Mouse (Mus musculus): ENCODE data around the gene Wwox. TPM values are rescaled to one million over a fixed set of nuclear protein-coding genes. Genes with fewer than 3 reads are reported as not detected.

The Wwox gene
- polyA plus RNA-seq, 1 experiment from 2014 or later, result 12.9 TPM

DNA sequence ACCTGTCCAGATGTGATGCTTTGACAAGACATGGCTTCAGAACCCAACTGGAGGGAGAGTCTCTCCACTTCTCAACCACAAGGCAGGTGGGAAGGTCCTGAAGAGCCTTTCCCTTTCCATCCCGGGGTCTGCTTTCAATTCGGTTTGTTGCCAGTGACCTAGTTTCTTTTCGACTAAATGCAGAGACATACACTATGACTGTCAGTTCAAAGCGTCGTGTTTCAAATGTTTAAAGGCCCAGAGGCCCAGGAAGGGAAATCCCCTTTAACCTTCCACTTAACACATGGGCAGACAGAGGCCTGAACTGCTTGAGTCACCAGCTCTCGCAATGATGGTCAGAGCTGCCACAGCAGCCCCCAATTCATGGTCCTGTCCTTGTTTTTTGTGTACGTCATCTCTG, 606.3 kb downstream of the Wwox start:
- Histone ChIP-seq H3K27ac (ENCODE audit: low read length) (no peak overlapping the region), H3K9ac (ENCODE audit: low read length) (no peak overlapping the region), H3K4me3 (replicated peaks; ENCODE audit: low read length) (no peak overlapping the region), H3K27me3 (ENCODE audit: control insufficient read depth, insufficient read depth, low read length) (no peaks in the 10 kb centered on the region), H3K4me2 (ENCODE audit: low read depth, low read length) (no peak overlapping the region), H3K36me3 (ENCODE audit: control insufficient read depth, insufficient read depth, low read length) (no peaks in the 10 kb centered on the region), H3K9me3 (replicated peaks; ENCODE audit: control insufficient read depth, low read length) (no peaks in the 10 kb centered on the region), H3K4me1 (ENCODE audit: control insufficient read depth, insufficient read depth, low read length) (no peaks in the 10 kb centered on the region)
- 51% methylated on average over 7 of the region's 7 CpGs for WGBS
- ATAC-seq (ENCODE audit: insufficient read depth, low FRiP score), result no peak

DNA sequence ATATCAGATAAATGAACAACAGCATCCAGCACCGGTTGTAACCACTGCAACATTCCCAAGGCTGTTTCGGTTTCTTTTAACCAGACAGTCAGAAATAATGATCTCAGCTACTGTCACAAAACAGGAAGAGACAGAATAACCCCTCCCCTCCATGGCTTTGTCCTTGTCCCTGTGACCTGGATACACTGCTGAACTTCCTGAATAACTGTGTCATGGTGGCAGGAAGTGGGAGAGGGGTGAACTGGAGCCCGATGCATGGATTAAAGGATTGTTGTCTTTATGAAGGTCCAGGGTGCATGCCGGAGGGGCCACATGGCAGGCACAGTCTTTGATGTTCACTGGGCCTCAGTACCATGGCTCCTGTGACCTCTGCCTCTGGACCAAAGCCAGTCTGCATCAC, 607.0 kb downstream of the Wwox start:
- Histone ChIP-seq H3K4me3 (replicated peaks; ENCODE audit: low read length) (no peak overlapping the region), H3K9me3 (replicated peaks; ENCODE audit: control insufficient read depth, low read length) (no peaks in the 10 kb centered on the region), H3K4me1 (ENCODE audit: control insufficient read depth, insufficient read depth, low read length) (no peaks in the 10 kb centered on the region), H3K27me3 (ENCODE audit: control insufficient read depth, insufficient read depth, low read length) (no peaks in the 10 kb centered on the region), H3K9ac (ENCODE audit: low read length) (no peak overlapping the region), H3K4me2 (ENCODE audit: low read depth, low read length) (no peak overlapping the region), H3K27ac (ENCODE audit: low read length) (no peak overlapping the region), H3K36me3 (ENCODE audit: control insufficient read depth, insufficient read depth, low read length) (no peaks in the 10 kb centered on the region)
- no peak for ATAC-seq (ENCODE audit: insufficient read depth, low FRiP score)
- WGBS, result 59% methylated on average over 4 of the region's 4 CpGs

DNA sequence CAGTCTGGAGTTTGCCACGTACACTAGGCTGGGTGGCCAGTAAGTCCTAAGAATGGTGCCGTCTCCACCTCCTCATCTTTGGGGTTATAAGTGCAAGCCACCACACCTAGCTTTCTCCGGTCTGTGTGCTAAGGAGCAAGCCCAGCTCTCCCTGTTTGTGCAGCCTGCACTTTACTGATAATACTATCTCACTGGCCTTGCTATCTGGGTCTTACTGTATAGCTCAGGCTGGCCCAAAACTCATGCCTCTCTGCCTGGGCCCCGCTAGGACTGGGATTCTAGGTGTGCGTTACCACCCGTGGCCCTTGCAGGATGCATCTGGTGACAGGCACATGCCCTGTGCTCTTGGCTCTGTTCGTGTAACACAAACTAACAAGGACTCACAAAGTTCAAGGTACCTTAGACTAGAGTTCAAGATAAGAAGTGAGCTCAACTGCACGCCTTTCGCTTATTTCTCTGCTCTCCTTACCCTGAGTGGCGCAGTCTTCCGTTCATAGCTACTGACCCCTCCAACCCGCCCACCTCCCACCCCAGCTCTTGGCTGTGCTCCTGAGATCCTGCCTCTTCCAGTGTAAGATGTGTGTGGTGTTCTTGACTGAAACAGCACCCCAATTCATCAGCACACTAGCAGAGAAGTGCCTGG, 618.9 kb downstream of the Wwox start:
- Histone ChIP-seq H3K9ac (ENCODE audit: low read length) (no peak overlapping the region), H3K4me1 (ENCODE audit: control insufficient read depth, insufficient read depth, low read length) (peaks cover 4% of the 10 kb centered on the region; the same call in 1 of the 2 replicates), H3K9me3 (replicated peaks; ENCODE audit: control insufficient read depth, low read length) (no peaks in the 10 kb centered on the region), H3K27me3 (ENCODE audit: control insufficient read depth, insufficient read depth, low read length) (no peaks in the 10 kb centered on the region), H3K27ac (ENCODE audit: low read length) (no peak overlapping the region), H3K4me2 (ENCODE audit: low read depth, low read length) (no peak overlapping the region), H3K36me3 (ENCODE audit: control insufficient read depth, insufficient read depth, low read length) (no peaks in the 10 kb centered on the region), H3K4me3 (replicated peaks; ENCODE audit: low read length) (no peak overlapping the region)
- ATAC-seq (ENCODE audit: insufficient read depth, low FRiP score), result no peak
- WGBS, result 62% methylated on average over 12 of the region's 12 CpGs

DNA sequence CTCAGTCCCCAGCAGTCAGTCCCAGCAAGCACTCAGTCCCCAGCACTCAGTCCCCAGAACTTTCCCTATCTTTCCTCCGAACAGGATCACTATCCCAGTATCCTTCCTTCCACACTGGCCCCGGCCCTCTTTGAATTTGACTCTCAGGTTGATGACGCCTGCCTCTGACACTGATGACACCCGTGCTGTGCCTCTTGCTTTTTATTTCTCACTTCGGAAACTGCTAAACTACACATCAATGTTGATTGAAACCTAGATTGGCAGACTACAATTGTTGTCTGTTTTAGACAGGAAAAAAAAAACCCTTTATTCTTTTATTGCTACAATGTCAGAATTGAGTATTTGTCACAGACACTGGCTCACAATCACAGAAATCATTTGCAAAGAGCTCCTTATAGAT, 624.2 kb downstream of the Wwox start:
- H3K27ac ChIP-seq (ENCODE audit: low read length), result no peak overlapping the region
- no peaks in the 10 kb centered on the region for H3K27me3 ChIP-seq (ENCODE audit: control insufficient read depth, insufficient read depth, low read length)
- peaks cover under 1% of the 10 kb centered on the region; the same call in 1 of the 2 replicates for H3K4me1 ChIP-seq (ENCODE audit: control insufficient read depth, insufficient read depth, low read length)
- no peak overlapping the region for H3K9ac ChIP-seq (ENCODE audit: low read length)
- H3K4me3 ChIP-seq (replicated peaks; ENCODE audit: low read length), result no peak overlapping the region
- 91% methylated on average over 5 of the region's 5 CpGs for WGBS
- no peak for ATAC-seq (ENCODE audit: insufficient read depth, low FRiP score)
- no peak overlapping the region for H3K4me2 ChIP-seq (ENCODE audit: low read depth, low read length)
- no peaks in the 10 kb centered on the region for H3K36me3 ChIP-seq (ENCODE audit: control insufficient read depth, insufficient read depth, low read length)
- H3K9me3 ChIP-seq (replicated peaks; ENCODE audit: control insufficient read depth, low read length), result no peaks in the 10 kb centered on the region

DNA sequence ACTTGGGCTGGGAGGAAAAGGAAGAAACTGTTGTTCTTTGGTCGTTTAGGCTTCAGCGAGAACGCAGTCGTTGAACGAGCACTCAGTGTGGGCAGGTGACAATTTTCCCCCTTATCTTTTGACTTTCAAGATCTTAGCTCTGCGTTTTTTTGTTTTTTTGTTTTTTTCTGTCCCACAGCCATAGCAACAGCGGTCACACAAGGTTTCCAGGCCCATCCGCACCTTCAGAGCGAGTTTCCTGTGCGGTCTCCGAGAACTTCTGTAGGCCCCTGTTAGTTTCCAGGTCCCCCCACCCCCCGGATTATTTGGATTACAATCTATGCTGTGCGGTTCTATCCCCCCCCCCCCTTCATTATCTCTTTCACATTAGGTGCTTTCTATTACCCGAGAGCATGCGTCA, 625.2 kb downstream of the Wwox start:
- H3K27me3 ChIP-seq (ENCODE audit: control insufficient read depth, insufficient read depth, low read length), result no peaks in the 10 kb centered on the region
- H3K4me1 ChIP-seq (ENCODE audit: control insufficient read depth, insufficient read depth, low read length), result no peaks in the 10 kb centered on the region
- H3K4me3 ChIP-seq (replicated peaks; ENCODE audit: low read length), result no peak overlapping the region
- 90% methylated on average over 15 of the region's 15 CpGs for WGBS
- no peaks in the 10 kb centered on the region for H3K9me3 ChIP-seq (replicated peaks; ENCODE audit: control insufficient read depth, low read length)
- H3K9ac ChIP-seq (ENCODE audit: low read length), result no peak overlapping the region
- ATAC-seq (ENCODE audit: insufficient read depth, low FRiP score), result no peak
- H3K27ac ChIP-seq (ENCODE audit: low read length), result no peak overlapping the region
- no peak overlapping the region for H3K4me2 ChIP-seq (ENCODE audit: low read depth, low read length)
- H3K36me3 ChIP-seq (ENCODE audit: control insufficient read depth, insufficient read depth, low read length), result no peaks in the 10 kb centered on the region

DNA sequence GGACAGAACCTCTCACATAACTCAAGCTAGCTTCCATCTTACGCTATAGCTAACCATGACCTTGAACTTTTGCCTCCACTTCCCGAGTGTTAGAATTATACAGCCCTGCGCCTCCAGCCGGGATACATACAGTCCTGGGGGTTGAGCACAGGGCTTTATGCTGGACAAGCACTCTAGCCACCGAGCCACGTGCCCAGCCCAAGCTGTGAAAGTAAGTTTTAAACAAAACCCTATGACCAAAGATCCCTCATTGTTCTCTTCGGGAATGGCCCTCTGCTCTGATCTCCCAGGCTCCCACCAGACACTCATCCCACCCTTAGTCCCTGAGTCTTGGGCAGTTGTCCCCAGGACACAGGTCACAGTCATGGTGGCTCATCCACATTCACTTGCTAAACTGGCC, 625.9 kb downstream of the Wwox start:
- Histone ChIP-seq H3K4me3 (replicated peaks; ENCODE audit: low read length) (no peak overlapping the region), H3K4me1 (ENCODE audit: control insufficient read depth, insufficient read depth, low read length) (peaks cover 4% of the 10 kb centered on the region; the same call in 1 of the 2 replicates), H3K9ac (ENCODE audit: low read length) (no peak overlapping the region), H3K27ac (ENCODE audit: low read length) (no peak overlapping the region), H3K27me3 (ENCODE audit: control insufficient read depth, insufficient read depth, low read length) (no peaks in the 10 kb centered on the region), H3K9me3 (replicated peaks; ENCODE audit: control insufficient read depth, low read length) (no peaks in the 10 kb centered on the region), H3K4me2 (ENCODE audit: low read depth, low read length) (no peak overlapping the region), H3K36me3 (ENCODE audit: control insufficient read depth, insufficient read depth, low read length) (no peaks in the 10 kb centered on the region)
- WGBS, result 71% methylated on average over 7 of the region's 7 CpGs
- ATAC-seq (ENCODE audit: insufficient read depth, low FRiP score), result no peak

DNA sequence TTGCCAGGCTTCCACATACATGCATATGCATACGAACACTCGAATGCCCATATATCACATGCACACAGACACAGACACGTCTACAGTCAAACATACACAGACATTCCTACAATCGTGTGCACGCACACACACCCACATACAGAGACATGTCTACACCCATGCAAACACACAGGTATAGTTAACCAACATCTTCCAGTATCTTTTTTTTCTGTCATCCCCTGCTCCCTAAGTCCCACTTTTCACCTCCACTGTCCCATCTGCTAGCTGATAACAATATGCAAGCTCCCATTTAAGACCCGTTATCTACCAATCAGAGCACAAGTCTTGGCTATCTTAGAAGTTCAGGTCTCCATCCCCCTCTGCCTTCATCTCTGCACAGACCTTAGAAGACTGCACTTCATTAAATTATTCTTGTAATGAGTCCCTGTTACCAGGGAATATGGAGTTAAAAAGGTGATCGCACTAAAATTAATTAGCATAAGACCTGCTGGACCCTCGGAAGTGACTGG, 627.1 kb downstream of the Wwox start:
- no peak overlapping the region for H3K9ac ChIP-seq (ENCODE audit: low read length)
- H3K4me2 ChIP-seq (ENCODE audit: low read depth, low read length), result no peak overlapping the region
- H3K36me3 ChIP-seq (ENCODE audit: control insufficient read depth, insufficient read depth, low read length), result no peaks in the 10 kb centered on the region
- H3K4me3 ChIP-seq (replicated peaks; ENCODE audit: low read length), result no peak overlapping the region
- no peaks in the 10 kb centered on the region for H3K9me3 ChIP-seq (replicated peaks; ENCODE audit: control insufficient read depth, low read length)
- H3K27ac ChIP-seq (ENCODE audit: low read length), result no peak overlapping the region
- H3K4me1 ChIP-seq (ENCODE audit: control insufficient read depth, insufficient read depth, low read length), result peaks cover 4% of the 10 kb centered on the region; the same call in 1 of the 2 replicates
- H3K27me3 ChIP-seq (ENCODE audit: control insufficient read depth, insufficient read depth, low read length), result no peaks in the 10 kb centered on the region
- WGBS, result 90% methylated on average over 8 of the region's 8 CpGs
- ATAC-seq (ENCODE audit: insufficient read depth, low FRiP score), result no peak

DNA sequence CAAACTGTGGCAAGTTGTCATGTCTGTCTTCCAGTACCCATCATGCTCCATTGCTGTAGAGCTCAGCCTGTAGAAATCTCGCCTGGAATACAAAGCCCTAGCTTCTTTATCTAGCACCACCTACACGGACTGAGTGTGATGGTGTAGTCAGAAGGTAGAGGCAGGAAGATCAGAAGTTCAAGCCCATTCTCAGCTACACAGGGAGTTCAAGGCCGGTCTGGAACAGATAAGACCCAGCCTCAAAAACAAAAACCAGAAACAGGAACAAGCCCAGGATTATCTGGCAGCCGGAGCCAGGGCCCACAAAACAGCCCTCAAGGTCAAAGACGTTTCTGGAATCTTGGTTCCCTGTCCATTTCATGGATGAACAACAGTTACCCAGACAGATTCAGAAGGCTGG, 629.3 kb downstream of the Wwox start:
- WGBS, result 69% methylated on average over 5 of the region's 5 CpGs
- Histone ChIP-seq H3K9me3 (replicated peaks; ENCODE audit: control insufficient read depth, low read length) (no peaks in the 10 kb centered on the region), H3K36me3 (ENCODE audit: control insufficient read depth, insufficient read depth, low read length) (no peaks in the 10 kb centered on the region), H3K4me3 (replicated peaks; ENCODE audit: low read length) (no peak overlapping the region), H3K4me1 (ENCODE audit: control insufficient read depth, insufficient read depth, low read length) (peaks cover 4% of the 10 kb centered on the region; the same call in 1 of the 2 replicates), H3K27ac (ENCODE audit: low read length) (no peak overlapping the region), H3K27me3 (ENCODE audit: control insufficient read depth, insufficient read depth, low read length) (no peaks in the 10 kb centered on the region), H3K4me2 (ENCODE audit: low read depth, low read length) (no peak overlapping the region), H3K9ac (ENCODE audit: low read length) (no peak overlapping the region)
- ATAC-seq (ENCODE audit: insufficient read depth, low FRiP score), result no peak

DNA sequence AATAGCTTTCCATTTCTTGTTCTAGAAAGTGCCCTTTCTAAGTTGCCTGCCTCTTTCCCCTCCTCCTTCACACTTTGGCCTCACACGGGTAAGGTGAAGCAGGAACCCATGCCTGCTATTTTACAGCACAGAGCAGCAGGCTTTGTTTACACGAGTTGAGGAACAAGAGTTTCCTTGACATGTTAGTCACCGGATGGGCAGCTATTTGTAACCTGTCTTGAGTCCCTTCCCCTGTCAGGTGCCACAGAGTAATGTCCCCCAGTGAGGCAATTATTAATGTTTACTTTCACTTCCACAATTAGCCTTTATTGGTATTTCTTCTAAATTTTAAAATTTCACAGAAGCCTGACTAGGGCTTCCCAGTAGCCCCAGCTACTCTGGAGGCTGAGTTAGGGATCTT, 630.8 kb downstream of the Wwox start:
- Histone ChIP-seq H3K27me3 (ENCODE audit: control insufficient read depth, insufficient read depth, low read length) (no peaks in the 10 kb centered on the region), H3K27ac (ENCODE audit: low read length) (no peak overlapping the region), H3K36me3 (ENCODE audit: control insufficient read depth, insufficient read depth, low read length) (no peaks in the 10 kb centered on the region), H3K9me3 (replicated peaks; ENCODE audit: control insufficient read depth, low read length) (no peaks in the 10 kb centered on the region), H3K4me2 (ENCODE audit: low read depth, low read length) (no peak overlapping the region), H3K4me3 (replicated peaks; ENCODE audit: low read length) (no peak overlapping the region), H3K9ac (ENCODE audit: low read length) (no peak overlapping the region), H3K4me1 (ENCODE audit: control insufficient read depth, insufficient read depth, low read length) (peaks cover 4% of the 10 kb centered on the region; the same call in 1 of the 2 replicates)
- ATAC-seq (ENCODE audit: insufficient read depth, low FRiP score), result no peak
- 17% methylated on average over 3 of the region's 3 CpGs for WGBS

All from stomach, embryonic 16.5 days (tissue).